8 mouse cellular contexts compared by ENCODE assay signal in genomic region chr1:178406765-178407645, GRCm38 (mm10). TPM values are rescaled to one million over a fixed set of nuclear protein-coding genes. Genes with fewer than 3 reads are reported as not detected.
DNase-seq lines count a peak whose midpoint lies in the region; ATAC-seq and TF ChIP-seq lines count a peak whose summit lies in the region.

No protein-coding gene starts in this region.

- no peak for ATAC-seq in heart, embryonic 13.5 days (ENCODE audit: extremely low read depth, insufficient number of reproducible peaks, low FRiP score, low TSS enrichment)

- H3K4me1 ChIP-seq in heart, embryonic 13.5 days, result peaks cover 8% of the 10 kb centered on the region
- no peaks in the 10 kb centered on the region for H3K4me1 ChIP-seq in liver, adult 2 months (ENCODE audit: control insufficient read depth, insufficient read depth, low read length)
- H3K4me1 ChIP-seq in small intestine, adult 2 months (ENCODE audit: control insufficient read depth, insufficient read depth, insufficient read length, low read length), result no peaks in the 10 kb centered on the region

- no peaks in the 10 kb centered on the region for H3K79me2 ChIP-seq in liver, adult 2 months (ENCODE audit: control insufficient read depth, insufficient read depth, low read length)

- whole genome bisulfite sequencing in heart, embryonic 13.5 days, result 61% methylated on average over 12 of the region's 12 CpGs
- WGBS in liver, adult 2 months, result 59% methylated on average over 12 of the region's 12 CpGs
- WGBS in small intestine, adult 2 months, result 58% methylated on average over 12 of the region's 12 CpGs

- no peaks in the 10 kb centered on the region for H3K27me3 ChIP-seq in heart, embryonic 13.5 days (replicated peaks)
- H3K27me3 ChIP-seq in liver, adult 2 months (ENCODE audit: control insufficient read depth, insufficient read depth, low read length), result no peaks in the 10 kb centered on the region
- no peaks in the 10 kb centered on the region for H3K27me3 ChIP-seq in small intestine, adult 2 months (ENCODE audit: control insufficient read depth, insufficient read depth, low read length)

- peak overlapping the region; percentile 100 for H3K27ac ChIP-seq in heart, embryonic 13.5 days (replicated peaks)
- H3K27ac ChIP-seq in liver, adult 2 months (replicated peaks; ENCODE audit: insufficient read depth, low read depth, low read length), result peak overlapping the region; percentile 100
- H3K27ac ChIP-seq in small intestine, adult 2 months (ENCODE audit: insufficient read depth, low read depth, low read length), result peak overlapping the region; percentile 99

- peak overlapping the region; percentile 99 for H3K9ac ChIP-seq in heart, embryonic 13.5 days
- peak overlapping the region; percentile 100 for H3K9ac ChIP-seq in liver, adult 2 months (ENCODE audit: low read depth, low read length)

- DNase-seq in embryo, embryonic 10 days (ENCODE audit: low spot score), result peak; percentile 29
- no peak for DNase-seq in embryo, embryonic 10.5 days (ENCODE audit: low spot score)
- peak; percentile 39 for DNase-seq in MEL-GATA-1-ER (ENCODE audit: extremely low read depth, low read depth)
- no peak for DNase-seq in liver, adult 2 months (ENCODE audit: extremely low read depth, low read depth, low spot score)
- no peak for DNase-seq in urinary bladder, adult 2 months (ENCODE audit: low spot score)
- DNase-seq in gastrocnemius, postnatal 14 days, result no peak

- no peaks in the 10 kb centered on the region for H3K36me3 ChIP-seq in heart, embryonic 13.5 days
- H3K36me3 ChIP-seq in liver, adult 2 months (ENCODE audit: control insufficient read depth, insufficient read depth, low read length), result no peaks in the 10 kb centered on the region
- no peaks in the 10 kb centered on the region for H3K36me3 ChIP-seq in small intestine, adult 2 months (ENCODE audit: control insufficient read depth, insufficient read depth, low read length)

- peak overlapping the region; percentile 84 for H3K4me3 ChIP-seq in heart, embryonic 13.5 days
- peak overlapping the region; percentile 98 for H3K4me3 ChIP-seq in liver, adult 2 months (ENCODE audit: insufficient read depth, low read depth, low read length)
- peak overlapping the region; percentile 93 for H3K4me3 ChIP-seq in small intestine, adult 2 months (ENCODE audit: low read depth, low read length)

- intact Hi-C loops in gastrocnemius, postnatal 14 days (cut with DNase I; ENCODE audit: low total_unique reads), result no loop called here

- TF ChIP-seq CTCF in liver, adult 2 months (IDR thresholded peaks at IDR 0.05; ENCODE audit: low read depth, low read length), result no peak
- no peak for TF ChIP-seq CTCF in small intestine, adult 2 months (IDR thresholded peaks at IDR 0.05; ENCODE audit: extremely low read depth, insufficient read length, insufficient replicate concordance, low read depth, low read length)

- H3K9me3 ChIP-seq in heart, embryonic 13.5 days, result no peaks in the 10 kb centered on the region

- no peak for TF ChIP-seq POLR2A in liver, adult 2 months (IDR thresholded peaks at IDR 0.05; ENCODE audit: extremely low read depth, insufficient read depth, low read length)
- TF ChIP-seq POLR2A in small intestine, adult 2 months (IDR thresholded peaks at IDR 0.05; ENCODE audit: low read depth, low read length), result no peak

- peak overlapping the region; percentile 79 for H3K4me2 ChIP-seq in heart, embryonic 13.5 days

RNA-seq across cellular contexts. Expression of gene Efcab2, which starts 1.1 kb away (rescaled TPM):
- 12.1 and 12.3 TPM in 2 replicates for polyA plus RNA-seq in heart, embryonic 13.5 days (2015; fragmentation: Nextera tagmentation; extraction: Ambion mirVana)
- total RNA-seq in liver, adult 2 months (2014; rRNA removed), result 2.0 and 2.2 TPM in 2 replicates
- 0.29 and 0.46 TPM in 2 replicates for polyA plus RNA-seq in liver, adult 2 months (2012; rRNA removed)
- 0.04 TPM in 2 replicates for polyA plus RNA-seq in small intestine, adult 2 months (2012; rRNA removed)
- polyA plus RNA-seq in urinary bladder, adult 2 months (2012; rRNA removed), result 1.6 and 2.3 TPM in 2 replicates
- 1 to 10 TPM; 6.2 to 8.4 TPM for total RNA-seq in gastrocnemius, postnatal 14 days (2021)

Comparison
In these comparisons a context has a peak if more than half of its experiments do, and no peak if none do; other contexts are left out.
1. DNase-seq: peak in embryo, embryonic 10 days (single experiment) and MEL-GATA-1-ER (single experiment); none in embryo, embryonic 10.5 days (single experiment), liver, adult 2 months (single experiment), urinary bladder, adult 2 months (single experiment) and gastrocnemius, postnatal 14 days (single experiment).
2. Peak in every context shown above with its lines, with median percentiles within 50 percentile points of each other: H3K27ac ChIP-seq and H3K4me3 ChIP-seq.